10 mouse cellular contexts compared by ENCODE assay signal in genomic region chr16:23985467-23985861, GRCm38 (mm10). TPM values are rescaled to one million over a fixed set of nuclear protein-coding genes. Genes with fewer than 3 reads are reported as not detected.
DNase-seq lines count a peak whose midpoint lies in the region; ATAC-seq and TF ChIP-seq lines count a peak whose summit lies in the region.
"Had no signal": no experiment of that assay in that cellular context is flagged by ENCODE, and none has a peak within 500 bp of the region (broad histone marks: within the 10 kb centered on the region; RNA-seq: fewer than 3 reads in every experiment).

No protein-coding gene starts in this region.

- no peak for TF ChIP-seq CTCF in C2C12 (IDR thresholded peaks at IDR 0.05; ENCODE audit: control insufficient read depth, insufficient read depth, insufficient read length)
- TF ChIP-seq CTCF in heart, postnatal 0 days (IDR thresholded peaks at IDR 0.05; ENCODE audit: low read depth) = peak; percentile 50

- no peak for TF ChIP-seq EP300 in heart, postnatal 0 days (IDR thresholded peaks at IDR 0.05; ENCODE audit: low read depth)

- no peak overlapping the region for H3K4me3 ChIP-seq in embryonic facial prominence, embryonic 11.5 days (ENCODE audit: low read depth, low read length)
- no peak overlapping the region for H3K4me3 ChIP-seq in embryonic facial prominence, embryonic 10.5 days
- no peak overlapping the region for H3K4me3 ChIP-seq in C2C12 (ENCODE audit: insufficient read depth, poor library complexity, severe bottlenecking)
- peak overlapping the region; percentile 76 for H3K4me3 ChIP-seq in heart, postnatal 0 days (ENCODE audit: low read depth, low read length)
- H3K4me3 ChIP-seq in neural tube, embryonic 12.5 days = no peak overlapping the region

- H3K79me3 ChIP-seq in C2C12 (ENCODE audit: low read depth) = peaks cover 22% of the 10 kb centered on the region

- H3ac ChIP-seq in C2C12 (ENCODE audit: control insufficient read depth, insufficient read length, low read depth) = no peak overlapping the region

- H3K27ac ChIP-seq in embryonic facial prominence, embryonic 11.5 days (replicated peaks; ENCODE audit: low read depth, low read length) = no peak overlapping the region
- H3K27ac ChIP-seq in embryonic facial prominence, embryonic 10.5 days (replicated peaks) = no peak overlapping the region
- peak overlapping the region; percentile 100 for H3K27ac ChIP-seq in heart, postnatal 0 days (ENCODE audit: low read depth)
- no peak overlapping the region for H3K27ac ChIP-seq in neural tube, embryonic 12.5 days

- H3K4me1 ChIP-seq in embryonic facial prominence, embryonic 11.5 days (ENCODE audit: control insufficient read depth, insufficient read depth, low read length) = peaks cover 2% of the 10 kb centered on the region; the same call in 1 of the 2 replicates
- H3K4me1 ChIP-seq in embryonic facial prominence, embryonic 10.5 days = peaks cover 68% of the 10 kb centered on the region
- peaks cover 19% of the 10 kb centered on the region for H3K4me1 ChIP-seq in heart, postnatal 0 days (ENCODE audit: control insufficient read depth, insufficient read depth)
- peaks cover 51% of the 10 kb centered on the region for H3K4me1 ChIP-seq in neural tube, embryonic 12.5 days

- no peak overlapping the region for H3K9ac ChIP-seq in embryonic facial prominence, embryonic 11.5 days (replicated peaks; ENCODE audit: low read length)
- H3K9ac ChIP-seq in heart, postnatal 0 days (replicated peaks; ENCODE audit: low read depth, low read length) = no peak overlapping the region
- H3K9ac ChIP-seq in neural tube, embryonic 12.5 days = no peak overlapping the region

- no peaks in the 10 kb centered on the region for H3K36me3 ChIP-seq in embryonic facial prominence, embryonic 11.5 days (replicated peaks; ENCODE audit: control insufficient read depth, insufficient read depth, low read depth, low read length)
- H3K36me3 ChIP-seq in embryonic facial prominence, embryonic 10.5 days (replicated peaks) = no peaks in the 10 kb centered on the region
- peaks cover 4% of the 10 kb centered on the region for H3K36me3 ChIP-seq in C2C12 (ENCODE audit: control insufficient read depth, insufficient read depth)
- H3K36me3 ChIP-seq in heart, postnatal 0 days (replicated peaks; ENCODE audit: control insufficient read depth, insufficient read depth, low read length) = no peaks in the 10 kb centered on the region
- H3K36me3 ChIP-seq in neural tube, embryonic 12.5 days = no peaks in the 10 kb centered on the region

- no peak for ATAC-seq in embryonic facial prominence, embryonic 11.5 days (replicated peaks; ENCODE audit: insufficient number of reproducible peaks, low FRiP score, low TSS enrichment, low read depth)
- no peak for ATAC-seq in heart, postnatal 0 days (ENCODE audit: insufficient read depth, low read depth)
- no peak for ATAC-seq in neural tube, embryonic 12.5 days (ENCODE audit: low FRiP score, low read depth)

- H3K9me3 ChIP-seq in embryonic facial prominence, embryonic 11.5 days (replicated peaks; ENCODE audit: control insufficient read depth, low read length) = no peaks in the 10 kb centered on the region
- H3K9me3 ChIP-seq in embryonic facial prominence, embryonic 10.5 days = no peaks in the 10 kb centered on the region
- H3K9me3 ChIP-seq in heart, postnatal 0 days (replicated peaks; ENCODE audit: control insufficient read depth, low read length) = no peaks in the 10 kb centered on the region
- H3K9me3 ChIP-seq in neural tube, embryonic 12.5 days = no peaks in the 10 kb centered on the region

- peaks cover 9% of the 10 kb centered on the region for H3K27me3 ChIP-seq in embryonic facial prominence, embryonic 11.5 days (ENCODE audit: control insufficient read depth, insufficient read depth, low read length)
- peaks cover 66% of the 10 kb centered on the region for H3K27me3 ChIP-seq in embryonic facial prominence, embryonic 10.5 days (replicated peaks; ENCODE audit: low read depth, poor library complexity, severe bottlenecking)
- no peaks in the 10 kb centered on the region for H3K27me3 ChIP-seq in C2C12 (ENCODE audit: control insufficient read depth, insufficient read depth, insufficient read length)
- H3K27me3 ChIP-seq in heart, postnatal 0 days (ENCODE audit: control insufficient read depth, insufficient read depth, low read length) = no peaks in the 10 kb centered on the region
- peaks cover 37% of the 10 kb centered on the region for H3K27me3 ChIP-seq in neural tube, embryonic 12.5 days (replicated peaks)

- DNase-seq in embryonic facial prominence, embryonic 11.5 days (ENCODE audit: low spot score) = peak; percentile 73
- no peak for DNase-seq in embryonic facial prominence, embryonic 10.5 days (ENCODE audit: low spot score)
- DNase-seq in cerebellum, postnatal 10 days = peak; percentile 73 to 74
- DNase-seq in heart, postnatal 0 days (ENCODE audit: low spot score) = peak; percentile 57
- peak; percentile 36 for DNase-seq in liver
- no peak for DNase-seq in urinary bladder, postnatal 10 days (ENCODE audit: low spot score)

- peaks cover 65% of the 10 kb centered on the region for H3K79me2 ChIP-seq in C2C12 (ENCODE audit: control insufficient read depth, insufficient read depth)

- no peak overlapping the region for H3K4me2 ChIP-seq in embryonic facial prominence, embryonic 11.5 days (ENCODE audit: low read depth, low read length)
- H3K4me2 ChIP-seq in heart, postnatal 0 days (ENCODE audit: low read depth, low read length) = peak overlapping the region; percentile 97
- peak overlapping the region; percentile 95; the same call in 1 of the 2 replicates for H3K4me2 ChIP-seq in neural tube, embryonic 12.5 days (replicated peaks)

- WGBS in embryonic facial prominence, embryonic 11.5 days = 2% methylated on average over 6 of the region's 6 CpGs
- WGBS in embryonic facial prominence, embryonic 10.5 days = 3% methylated on average over 6 of the region's 6 CpGs
- 4% methylated on average over 6 of the region's 6 CpGs for WGBS in heart, postnatal 0 days
- WGBS in neural tube, embryonic 12.5 days = 3% methylated on average over 6 of the region's 6 CpGs

TF ChIP-seq in C2C12, 6 proteins besides CTCF, POLR2A, EP300 and RAD21:
- TF ChIP-seq CEBPB (IDR thresholded peaks at IDR 0.05; ENCODE audit: low read depth) = peak; percentile 19
- no peak for TF ChIP-seq USF1 (IDR thresholded peaks at IDR 0.05; ENCODE audit: low read depth)
- TF ChIP-seq FOSL1 (IDR thresholded peaks at IDR 0.05; ENCODE audit: insufficient read depth, low read length, poor library complexity, severe bottlenecking) = no peak

RNA-seq across cellular contexts. Expression of gene Gm37419, which starts 2.8 kb away (rescaled TPM):
- not detected in 2 replicates for polyA plus RNA-seq in embryonic facial prominence, embryonic 11.5 days (2014; fragmentation: Nextera tagmentation; extraction: Ambion mirVana)
- not detected in 2 replicates for polyA plus RNA-seq in embryonic facial prominence, embryonic 10.5 days (2016; fragmentation: Nextera tagmentation; extraction: Ambion mirVana)
- polyA plus RNA-seq in C2C12 (2012; fragmentation: generic; extraction: Trizol) = not detected
- total RNA-seq in heart, postnatal 0 days (2014; rRNA removed; ENCODE audit: low replicate concordance) = not detected in 2 replicates
- polyA plus RNA-seq in heart, postnatal 0 days (2015; fragmentation: Nextera tagmentation; extraction: Ambion mirVana) = not detected in 2 replicates
- polyA plus RNA-seq in neural tube, embryonic 12.5 days (2016; fragmentation: Nextera tagmentation; extraction: Ambion mirVana) = not detected in 2 replicates
- total RNA-seq: MEL had no signal
- polyA plus RNA-seq: large intestine, adult 2 months had no signal

RNA-seq across cellular contexts. Expression of gene Bcl6, which starts 3.2 kb away (rescaled TPM):
- 0.25 and 0.56 TPM in 2 replicates for polyA plus RNA-seq in embryonic facial prominence, embryonic 11.5 days (2014; fragmentation: Nextera tagmentation; extraction: Ambion mirVana)
- polyA plus RNA-seq in embryonic facial prominence, embryonic 10.5 days (2016; fragmentation: Nextera tagmentation; extraction: Ambion mirVana) = 0.16 and 0.25 TPM in 2 replicates
- 6.2 TPM for polyA plus RNA-seq in C2C12 (2012; fragmentation: generic; extraction: Trizol)
- 0.23 and 2.8 TPM in 2 replicates for total RNA-seq in heart, postnatal 0 days (2014; rRNA removed; ENCODE audit: low replicate concordance)
- 0.19 and 0.25 TPM in 2 replicates for polyA plus RNA-seq in heart, postnatal 0 days (2015; fragmentation: Nextera tagmentation; extraction: Ambion mirVana)
- 0.05 and 0.41 TPM in 2 replicates for polyA plus RNA-seq in neural tube, embryonic 12.5 days (2016; fragmentation: Nextera tagmentation; extraction: Ambion mirVana)
- total RNA-seq: MEL had no signal

RNA-seq across cellular contexts. Expression of gene Rtp2, which starts 53.3 kb away (rescaled TPM):
- not detected in 2 replicates for polyA plus RNA-seq in embryonic facial prominence, embryonic 11.5 days (2014; fragmentation: Nextera tagmentation; extraction: Ambion mirVana)
- 0.10 TPM in 1 of 2 replicates, not detected in the other for polyA plus RNA-seq in embryonic facial prominence, embryonic 10.5 days (2016; fragmentation: Nextera tagmentation; extraction: Ambion mirVana)
- not detected for polyA plus RNA-seq in C2C12 (2012; fragmentation: generic; extraction: Trizol)
- total RNA-seq in heart, postnatal 0 days (2014; rRNA removed; ENCODE audit: low replicate concordance) = not detected in 2 replicates
- polyA plus RNA-seq in heart, postnatal 0 days (2015; fragmentation: Nextera tagmentation; extraction: Ambion mirVana) = not detected in 2 replicates
- polyA plus RNA-seq in neural tube, embryonic 12.5 days (2016; fragmentation: Nextera tagmentation; extraction: Ambion mirVana) = not detected in 2 replicates
- total RNA-seq: MEL had no signal
- polyA plus RNA-seq: large intestine, adult 2 months had no signal

Comparison
In these comparisons a context has a peak if more than half of its experiments do, and no peak if none do; other contexts are left out.
1. DNase-seq: peak in embryonic facial prominence, embryonic 11.5 days (single experiment), cerebellum, postnatal 10 days (2 of 2), heart, postnatal 0 days (single experiment) and liver (single experiment); none in embryonic facial prominence, embryonic 10.5 days (single experiment) and urinary bladder, postnatal 10 days (single experiment).